Mouse (Mus musculus) heart, postnatal 10 days (tissue): ENCODE results near the gene Ccnb1. TPM values are rescaled to one million over a fixed set of nuclear protein-coding genes. Genes with fewer than 3 reads are reported as not detected.

Experiments
- total RNA-seq, 2 experiments: library from RNA; stranded (reverse); gene quantifications; 2 replicates each; pipeline ENCODE4 v1.2.3; 2021

The Ccnb1 gene
- total RNA-seq, 2 experiments from 2014 or later: 19.3 to 27.8 TPM

Other genes with a start within 250 kb of the Ccnb1 start
- gene Ocln, start 233.9 kb downstream of the Ccnb1 start, total RNA-seq: 1 to 10 TPM in 1 of 2 experiments, under 1 TPM in 1; 0.94 to 1.2 TPM
- 1 to 10 TPM; 1.1 to 1.4 TPM for gene Marveld2, start 169.6 kb downstream of the Ccnb1 start, total RNA-seq
- gene Ak6, start 135.6 kb downstream of the Ccnb1 start, total RNA-seq: 10 to 100 TPM; 77.7 to 78.5 TPM
- gene Rad17, start 135.5 kb downstream of the Ccnb1 start, total RNA-seq: 10 to 100 TPM; 19.9 to 20.2 TPM
- 10 to 100 TPM; 14.7 to 16.8 TPM for gene Taf9, start 135.0 kb downstream of the Ccnb1 start, total RNA-seq
- 1 to 10 TPM; 1.5 to 2.0 TPM for gene Ccdc125, start 116.9 kb downstream of the Ccnb1 start, total RNA-seq
- 10 to 100 TPM; 29.5 to 34.8 TPM for gene Cdk7, start 55.6 kb downstream of the Ccnb1 start, total RNA-seq
- 100 to 1,000 TPM; 163 to 174 TPM for gene Mrps36, start 41.9 kb downstream of the Ccnb1 start, total RNA-seq
- 1 to 10 TPM; 2.1 to 2.8 TPM for gene Cenph, start 10.7 kb downstream of the Ccnb1 start, total RNA-seq
- 10 to 100 TPM; 28.9 to 32.2 TPM for gene Slc30a5, start 46.9 kb upstream of the Ccnb1 start, total RNA-seq